Mouse (Mus musculus) kidney, adult 2 months (tissue): ENCODE data around the gene Map6. TPM values are rescaled to one million over a fixed set of nuclear protein-coding genes. Genes with fewer than 3 reads are reported as not detected.

ENCODE experiments used
- DNase-seq: peaks from one replicate; pipeline ENCODE4 v3.0.0; 2021
- H3K27ac ChIP-seq: fragments of 200-500 bp; 2 replicates; pipeline ENCODE4 v1.5.1; 2012; ENCODE audit warnings: low read depth, low read length, control low read depth, inconsistent platforms; ENCODE audit not compliant: insufficient read depth
- H3K27me3 ChIP-seq: fragments of 200-500 bp; replicated peaks from 2 replicates; pipeline ENCODE4 v1.6.1; 2012; ENCODE audit warnings: mild to moderate bottlenecking, moderate library complexity, low read length, inconsistent platforms; ENCODE audit not compliant: control insufficient read depth, insufficient read depth
- H3K36me3 ChIP-seq: fragments of 200-500 bp; 2 replicates; pipeline ENCODE4 v1.6.1; 2012; ENCODE audit warnings: mild to moderate bottlenecking, moderate library complexity, low read length, inconsistent platforms; ENCODE audit not compliant: control insufficient read depth, insufficient read depth
- H3K4me1 ChIP-seq: fragments of 200-500 bp; 2 replicates; pipeline ENCODE4 v1.6.1; 2011; ENCODE audit warnings: low read length; ENCODE audit not compliant: control insufficient read depth, insufficient read depth
- H3K4me3 ChIP-seq: fragments of 200-500 bp; 2 replicates; pipeline ENCODE4 v1.5.1; 2011; ENCODE audit warnings: mild to moderate bottlenecking, low read depth, low read length, control low read depth; ENCODE audit not compliant: insufficient read depth
- CTCF ChIP-seq: fragments of 200-500 bp; conservative IDR thresholded peaks from 2 replicates; pipeline ENCODE4 v1.5.1; 2011; ENCODE audit warnings: low read depth, mild to moderate bottlenecking, control low read depth, low read length, moderate library complexity, mixed read lengths; ENCODE audit not compliant: insufficient read depth, insufficient read length
- POLR2A ChIP-seq: fragments of 200-500 bp; IDR thresholded peaks from one replicate; pipeline ENCODE4 v1.6.1; 2011; ENCODE audit warnings: low read depth, low read length, control low read depth
- WGBS: fragments of 180-500 bp; shearing (Covaris S2); methylation state at CpG from one replicate; pipeline ENCODE4 v1.1.7; 2018; 5-methylcytosine and 5-hydroxymethylcytosine counted together
- polyA plus RNA-seq: library from polyadenylated mRNA; depleted of rRNA; stranded (reverse); fragments of >200 nt; gene quantifications from 2 replicates; pipeline ENCODE4 v1.2.3, GENCODE M21; 2012

The Map6 gene
- polyA plus RNA-seq, 1 experiment: 1.8 TPM

- DNase-seq: no peak
- Histone ChIP-seq H3K27me3 (no peaks in the 10 kb centered on the region), H3K27ac (no peak overlapping the region), H3K4me1 (peaks cover 15% of the 10 kb centered on the region; the same call in 1 of the 2 replicates), H3K36me3 (peaks cover 7% of the 10 kb centered on the region), H3K4me3 (no peak overlapping the region)
- TF ChIP-seq CTCF (no peak), POLR2A (no peak)
- WGBS: 90% methylated on average over 10 of the region's 10 CpGs
Measured at GRCm38 (mm10) chr7:99347268-99347667, 80.0 kb downstream of the Map6 start.

DNA sequence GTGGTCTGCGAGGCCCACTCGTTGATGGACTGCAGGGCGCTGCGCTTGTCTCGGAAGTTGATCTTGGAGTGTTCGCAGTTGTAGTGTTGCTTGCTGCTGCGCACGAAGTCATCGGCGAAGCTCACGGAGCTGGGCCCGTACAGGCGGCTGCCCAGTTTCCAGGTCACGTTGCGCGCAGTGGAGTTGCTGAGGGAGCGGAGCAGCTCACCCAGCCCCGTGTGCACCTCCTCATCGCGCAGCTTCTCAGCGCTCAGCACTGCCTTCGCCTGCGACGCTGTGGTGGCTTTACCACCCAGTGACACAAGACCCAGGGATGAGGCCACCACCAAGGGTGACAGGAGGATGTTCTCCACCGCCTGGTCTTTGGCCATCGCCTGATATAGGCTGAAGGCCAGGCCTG is 81.6 kb downstream of the Map6 start:
- Histone ChIP-seq H3K36me3 (peaks cover 7% of the 10 kb centered on the region), H3K4me1 (peaks cover 15% of the 10 kb centered on the region; the same call in 1 of the 2 replicates), H3K27me3 (no peaks in the 10 kb centered on the region), H3K4me3 (no peak overlapping the region), H3K27ac (no peak overlapping the region)
- 88% methylated on average over 26 of the region's 26 CpGs for WGBS
- TF ChIP-seq CTCF: no peak
- no peak for DNase-seq

DNA sequence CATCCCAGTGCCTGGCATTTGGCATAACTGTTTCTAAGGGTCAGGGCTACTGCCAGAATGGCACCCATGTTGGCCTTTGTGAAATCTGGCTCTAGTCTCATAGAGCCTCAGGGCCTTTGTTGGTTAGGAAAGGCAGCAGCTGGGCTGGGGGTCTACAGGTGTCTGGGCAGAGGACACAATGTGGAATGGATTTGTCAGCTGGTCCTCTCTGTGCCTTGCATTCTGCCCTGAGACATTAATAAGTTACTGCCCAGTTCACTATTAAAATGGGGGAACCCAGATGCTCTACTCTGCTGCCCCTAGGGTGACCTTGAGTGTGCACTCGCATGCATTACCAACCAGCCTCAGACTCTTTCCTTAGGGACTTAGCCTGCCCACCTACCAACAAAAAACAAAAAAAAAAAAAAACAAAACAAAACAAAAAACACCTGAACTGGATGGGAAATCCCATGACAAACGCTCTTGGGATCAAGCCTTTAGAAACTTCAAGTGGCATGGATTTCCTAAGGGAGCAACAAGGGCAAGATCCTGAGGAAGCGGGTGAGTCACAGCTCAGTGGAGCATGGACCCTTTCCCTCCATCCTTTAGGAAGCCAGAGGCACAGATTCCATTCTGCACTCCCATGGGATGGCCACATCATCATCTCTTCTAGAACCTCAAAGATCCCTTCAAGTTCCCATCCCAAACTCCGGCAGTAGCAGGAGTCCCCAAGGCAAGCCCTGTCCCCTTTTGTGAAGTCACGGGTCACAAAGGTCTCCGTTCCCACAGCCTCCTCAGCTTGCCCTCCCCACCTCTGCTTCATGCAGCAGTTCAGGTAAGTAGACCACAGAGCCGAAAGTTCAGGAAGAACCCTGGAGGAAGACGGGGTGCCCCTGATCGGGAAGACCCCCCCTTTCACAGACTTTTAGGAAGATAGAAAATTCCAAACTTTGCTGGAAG is 82.8 kb downstream of the Map6 start:
- peak overlapping the region; percentile 89; the same call in 1 of the 2 replicates for H3K4me3 ChIP-seq
- peak; percentile 58 for DNase-seq
- peaks cover 15% of the 10 kb centered on the region; the same call in 1 of the 2 replicates for H3K4me1 ChIP-seq
- no peaks in the 10 kb centered on the region for H3K27me3 ChIP-seq
- TF ChIP-seq POLR2A (no peak), CTCF (no peak)
- H3K36me3 ChIP-seq: peaks cover 6% of the 10 kb centered on the region
- H3K27ac ChIP-seq: 0 out of 2 replicates have a peak overlapping the region, but pooled peaks have one; percentile 4
- 28% methylated on average over 9 of the region's 9 CpGs for WGBS

DNA sequence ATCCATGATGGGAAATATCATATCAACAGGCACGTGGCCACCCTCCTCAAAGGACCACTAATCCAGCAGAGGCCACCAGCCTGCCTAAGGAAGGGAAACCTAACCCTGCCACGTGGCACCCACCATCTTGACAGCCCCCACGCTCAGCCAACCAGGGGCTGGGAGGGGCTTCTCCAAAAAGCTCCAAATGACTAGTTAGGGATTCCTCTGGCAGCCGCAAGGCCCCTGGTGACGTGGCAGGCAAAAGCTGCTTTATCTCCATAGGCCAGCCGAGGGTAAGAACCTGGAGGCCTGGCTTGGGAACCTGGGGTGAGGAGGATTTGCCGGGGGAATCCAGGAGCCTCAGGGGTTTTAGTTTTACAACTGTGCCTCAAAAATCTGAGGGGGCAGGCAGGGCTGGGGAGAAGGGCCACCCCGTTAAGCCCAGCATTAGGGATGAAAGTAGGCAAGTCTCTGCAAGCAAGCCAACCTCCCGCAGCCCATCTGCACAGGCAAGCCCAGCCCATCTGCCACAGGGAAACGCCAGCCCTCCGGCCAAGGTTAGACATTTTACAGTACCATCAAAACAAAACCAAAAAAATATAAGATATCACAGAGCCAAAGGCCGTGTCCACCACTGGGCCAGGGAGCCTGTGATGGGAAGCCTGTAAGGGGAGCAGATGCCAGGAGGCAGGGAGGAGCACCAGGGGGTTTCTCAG is 84.0 kb downstream of the Map6 start:
- Histone ChIP-seq H3K4me1 (peaks cover 26% of the 10 kb centered on the region), H3K27ac (peak overlapping the region; percentile 86), H3K36me3 (peaks cover 5% of the 10 kb centered on the region), H3K4me3 (peak overlapping the region; percentile 89), H3K27me3 (no peaks in the 10 kb centered on the region)
- 19% methylated on average over 12 of the region's 12 CpGs for WGBS
- DNase-seq: no peak
- TF ChIP-seq CTCF (no peak), POLR2A (no peak)

DNA sequence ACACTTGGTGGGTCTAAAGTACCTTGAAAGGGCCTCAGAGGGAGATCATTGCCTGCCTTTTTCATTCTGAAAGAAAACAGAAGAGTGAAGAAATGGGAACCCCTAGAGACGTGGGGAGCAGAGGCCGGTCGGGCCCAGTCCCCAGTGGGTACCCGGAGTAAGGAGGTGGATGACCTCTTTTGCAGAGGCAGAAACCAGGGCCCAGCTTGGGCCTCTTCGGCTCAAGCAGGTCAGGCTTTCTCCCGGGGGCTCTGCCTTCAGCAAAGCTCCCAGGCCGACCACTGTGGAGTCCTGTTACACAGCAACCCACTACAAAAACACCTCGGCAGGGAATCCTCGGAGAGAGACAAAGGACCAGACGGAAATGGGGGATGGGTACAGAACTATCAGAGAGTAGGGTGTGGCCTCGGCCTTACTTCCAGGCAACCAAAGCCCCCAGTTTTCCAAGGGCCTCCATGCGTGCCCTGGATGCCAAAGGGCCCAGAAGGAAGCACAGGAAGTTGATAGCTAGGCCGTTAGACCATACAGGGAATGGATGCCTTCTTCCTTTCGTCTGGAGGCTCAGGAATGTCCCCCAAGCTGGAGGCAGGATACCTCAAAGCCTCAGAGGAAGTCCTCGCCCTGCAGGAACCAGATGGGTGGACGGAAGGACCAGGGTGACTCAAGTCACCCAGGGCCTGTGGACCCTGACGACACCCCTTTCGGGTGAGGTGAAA is 84.7 kb downstream of the Map6 start:
- no peak for TF ChIP-seq CTCF
- TF ChIP-seq POLR2A: no peak
- Histone ChIP-seq H3K36me3 (peaks cover 3% of the 10 kb centered on the region), H3K27me3 (no peaks in the 10 kb centered on the region), H3K27ac (peak overlapping the region; percentile 86), H3K4me3 (peak overlapping the region; percentile 89), H3K4me1 (peaks cover 33% of the 10 kb centered on the region)
- 7% methylated on average over 18 of the region's 18 CpGs for WGBS
- DNase-seq: peak; percentile 60

DNA sequence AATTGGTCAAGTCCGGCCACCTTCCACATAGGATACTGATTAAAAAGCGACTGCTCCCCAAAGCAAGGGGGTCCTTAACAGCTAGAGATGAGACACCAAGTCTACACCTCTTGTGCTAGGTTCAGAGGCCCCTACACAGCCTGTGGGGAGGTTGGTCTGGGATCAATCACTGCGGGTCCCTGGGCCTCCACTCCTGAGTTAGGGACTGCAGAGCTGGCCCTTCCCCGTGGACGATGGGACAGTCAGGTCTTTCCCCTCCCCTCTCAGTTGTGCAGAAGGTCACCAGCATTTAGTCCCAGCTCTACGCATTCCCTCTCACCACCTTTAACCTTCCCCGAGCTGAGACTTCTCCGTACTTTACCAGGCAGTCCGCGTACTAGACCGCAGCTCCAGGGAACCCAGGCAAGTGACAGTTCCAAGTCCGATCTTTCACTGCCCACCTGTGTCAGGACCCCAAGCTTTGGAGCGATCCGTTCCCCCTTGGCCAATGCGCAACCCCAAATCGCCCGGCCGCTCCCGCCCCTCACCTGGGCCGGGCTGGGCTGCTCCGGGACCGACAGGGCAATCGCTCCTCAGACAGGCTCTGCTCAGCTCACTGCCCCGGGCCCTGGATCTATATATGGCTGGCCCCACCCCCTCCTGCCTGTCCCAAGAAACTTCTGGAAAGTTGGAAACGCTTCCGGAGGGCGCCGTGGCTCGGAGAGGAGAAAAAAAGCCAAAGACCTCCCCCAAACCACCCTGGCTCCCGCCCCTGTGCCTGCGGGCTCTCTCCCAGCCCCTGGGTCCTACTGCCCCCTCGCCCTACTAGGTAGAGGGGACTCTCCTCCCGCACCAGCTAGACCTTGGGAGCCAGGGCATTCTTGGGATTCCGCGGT is 85.5 kb downstream of the Map6 start, which contains the start of gene Serpinh1:
Gene Serpinh1 (minus strand): TSS at position 714 of the 875 bp plus-strand sequence.
- Histone ChIP-seq H3K27ac (peak within 1 kb of the TSS; percentile 86), H3K4me1 (peaks cover 38% of the 10 kb centered on the region), H3K36me3 (peaks cover 3% of the 10 kb centered on the region), H3K4me3 (peak within 1 kb of the TSS; percentile 89), H3K27me3 (no peaks in the 10 kb centered on the region)
- peak; percentile 94 for DNase-seq
- TF ChIP-seq POLR2A (peak; percentile 82), CTCF (no peak)
- WGBS: under 1% methylated on average over 35 of the region's 35 CpGs
